Mouse (Mus musculus): ENCODE data around the gene Dmgdh.

Dmgdh gene

DNA sequence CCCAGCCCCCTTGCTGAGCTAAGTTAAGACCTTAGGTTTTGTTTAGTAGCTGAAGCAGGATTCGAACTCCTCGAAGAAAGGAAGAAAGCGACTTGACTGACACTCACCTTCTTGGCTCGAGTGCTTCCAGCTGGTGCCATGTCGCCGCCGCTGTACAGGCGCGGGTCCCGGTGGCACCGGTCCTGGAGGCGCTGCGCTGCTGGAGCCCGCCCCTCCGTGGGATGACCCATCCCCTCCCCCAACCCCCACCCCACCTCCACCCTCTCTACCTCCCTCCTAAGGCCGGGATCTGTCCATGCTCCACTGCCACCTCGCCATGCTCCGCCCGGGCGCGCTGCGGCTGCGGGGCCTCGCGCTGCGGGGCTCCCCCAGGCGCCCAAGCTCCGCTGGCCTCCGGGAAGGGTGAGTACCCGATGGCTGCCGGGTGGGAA, at the start of gene Dmgdh, which contains the start of gene Bhmt2:
Gene Dmgdh (plus strand): TSS at position 303 of the 431 bp plus-strand sequence.
Gene Bhmt2 (minus strand): TSS at position 172 of the 431 bp plus-strand sequence.
- DNase-seq (ENCODE audit: low spot score) = no peak

DNA sequence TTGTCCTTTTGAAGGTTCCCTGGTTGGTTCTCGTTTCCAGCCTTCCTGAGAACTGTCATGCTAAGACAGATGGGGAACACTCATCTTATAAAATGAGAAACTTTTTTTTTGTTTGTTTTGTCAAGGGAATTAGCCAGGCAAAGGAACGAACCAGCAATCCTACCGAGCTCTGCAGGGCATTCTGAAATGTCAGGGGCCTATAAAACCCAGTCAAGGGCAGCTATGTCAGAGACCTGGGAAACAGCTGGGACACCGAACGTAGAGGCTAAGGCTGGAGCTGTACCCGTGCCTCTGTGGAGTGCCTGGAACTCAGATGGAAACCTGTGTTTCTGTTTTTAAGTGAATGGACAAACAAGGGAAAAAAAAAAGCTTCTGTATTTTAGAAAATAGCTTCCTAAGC, 45.4 kb upstream of the Dmgdh start:
- no peak for DNase-seq (ENCODE audit: low spot score)

DNA sequence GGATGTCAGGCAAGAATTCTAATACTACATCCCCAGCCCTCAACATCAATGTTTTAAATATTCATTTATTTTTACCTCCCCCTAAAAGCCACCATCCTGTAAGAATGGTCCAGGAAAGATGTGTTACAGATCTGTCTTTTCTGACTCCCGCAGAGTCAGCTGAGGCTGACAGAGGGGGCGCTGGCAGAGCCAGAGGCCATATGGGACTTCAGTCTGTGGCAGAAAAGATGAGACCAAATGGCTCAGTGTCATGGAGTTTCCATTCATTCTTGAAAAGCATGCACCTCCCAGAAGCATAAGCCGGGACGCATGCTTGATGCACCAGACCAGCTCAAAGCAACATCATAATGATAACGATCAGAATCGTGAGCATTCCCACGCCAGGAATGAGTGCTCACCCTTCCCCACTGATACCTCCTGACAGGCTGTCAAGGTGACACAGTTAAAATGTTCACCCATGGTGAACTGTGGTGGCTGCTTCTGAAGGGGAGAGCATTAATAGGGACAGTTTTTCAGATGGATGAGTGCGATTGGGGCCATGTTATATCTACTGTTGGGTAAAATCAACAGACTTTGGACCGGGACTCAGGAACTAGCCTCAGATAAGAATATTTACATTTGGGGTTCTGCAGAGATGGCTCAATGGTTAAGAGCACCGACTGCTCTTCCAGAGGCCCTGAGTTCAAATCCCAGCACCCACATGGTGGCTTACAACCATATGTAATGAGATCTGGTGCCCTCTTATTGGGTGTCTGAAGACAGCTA, 43.1 kb upstream of the Dmgdh start:
- no peak for DNase-seq (ENCODE audit: low spot score)

DNA sequence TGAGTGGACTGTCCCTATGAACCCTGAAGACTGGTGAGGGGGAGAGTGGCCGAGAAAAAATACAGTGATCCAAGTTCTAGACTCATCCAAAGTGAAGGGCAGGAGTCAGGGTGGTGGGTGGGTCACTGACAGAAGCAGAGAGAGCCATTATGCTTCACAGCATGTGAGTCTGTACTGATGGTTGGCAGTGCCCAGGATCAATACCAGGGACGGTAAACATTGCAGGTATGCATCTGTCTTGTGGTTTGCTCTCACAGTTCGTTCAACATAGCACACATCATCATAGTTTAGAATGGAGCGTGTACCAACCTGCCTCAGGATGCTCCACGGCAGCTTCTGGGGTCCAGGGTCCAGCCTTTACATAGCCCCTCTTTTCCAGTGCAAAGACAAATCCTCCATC, 41.3 kb upstream of the Dmgdh start:
- no peak for DNase-seq (ENCODE audit: low spot score)

DNA sequence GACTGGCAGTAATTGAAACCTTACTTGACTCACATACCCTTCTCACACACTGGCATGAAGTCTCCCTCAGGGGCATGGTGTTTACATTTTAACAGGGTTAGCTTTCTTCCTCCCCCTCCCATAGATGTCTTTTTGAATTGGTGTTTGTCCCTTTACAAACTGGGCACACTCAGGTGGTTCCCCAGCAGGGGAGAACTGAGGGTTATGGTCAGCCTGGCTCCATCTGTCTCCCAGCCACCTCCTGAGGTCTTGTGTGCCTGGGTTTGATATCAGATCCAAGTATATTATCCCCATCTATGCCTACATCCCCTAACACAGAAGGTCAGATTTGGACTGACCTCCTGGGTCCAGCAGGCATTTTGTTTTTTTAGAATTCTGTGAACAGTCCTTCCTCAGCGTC, 37.7 kb upstream of the Dmgdh start:
- no peak for DNase-seq (ENCODE audit: low spot score)

DNA sequence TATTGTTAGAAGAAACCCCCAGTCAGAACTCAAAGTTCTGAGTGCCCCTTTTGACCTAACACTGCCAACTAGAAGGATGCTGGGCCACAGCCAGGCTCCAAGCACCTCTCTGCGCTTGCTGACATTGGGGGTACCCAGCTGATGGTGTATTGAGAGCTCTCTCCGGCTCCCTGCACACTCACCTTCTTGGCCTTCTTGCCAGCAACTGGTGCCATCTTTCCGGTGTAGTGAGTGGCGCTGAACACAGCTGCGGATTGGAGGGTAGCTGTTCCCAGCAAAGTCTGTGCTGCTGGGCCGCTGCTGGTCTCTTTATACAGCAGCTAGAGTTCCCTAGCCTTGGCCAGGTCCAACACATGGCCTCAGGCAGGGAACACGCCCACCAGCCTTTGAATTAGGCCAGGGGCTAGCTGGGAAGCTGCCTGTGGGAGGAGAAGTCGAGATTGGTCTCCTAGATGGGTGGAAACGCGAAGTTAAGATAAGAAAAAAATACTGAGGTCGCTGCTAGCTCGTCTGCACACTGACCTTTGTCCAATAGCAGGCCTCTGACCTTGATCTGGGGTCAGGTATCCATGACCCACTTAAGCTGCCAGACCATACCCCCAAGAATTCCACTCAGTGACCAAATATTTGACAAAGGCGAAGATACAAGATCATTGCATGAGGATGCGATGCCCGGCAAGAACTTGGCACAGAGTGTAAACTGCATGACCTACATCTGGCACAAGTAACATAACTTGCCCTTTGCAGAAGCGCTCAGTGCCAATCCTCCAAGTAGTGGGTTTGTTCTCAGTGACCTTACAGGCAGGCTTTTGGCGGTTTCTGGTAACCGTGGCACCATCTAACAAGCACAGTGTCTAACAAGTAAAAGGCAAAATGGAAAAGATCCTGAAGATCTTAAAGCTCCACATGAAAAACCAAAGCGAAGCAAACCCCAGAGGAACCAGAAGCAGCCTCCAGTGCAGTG, 36.7 kb upstream of the Dmgdh start, which contains the start of gene Bhmt:
Gene Bhmt (minus strand): TSS at position 680 of the 964 bp plus-strand sequence.
- no peak for DNase-seq (ENCODE audit: low spot score)

DNA sequence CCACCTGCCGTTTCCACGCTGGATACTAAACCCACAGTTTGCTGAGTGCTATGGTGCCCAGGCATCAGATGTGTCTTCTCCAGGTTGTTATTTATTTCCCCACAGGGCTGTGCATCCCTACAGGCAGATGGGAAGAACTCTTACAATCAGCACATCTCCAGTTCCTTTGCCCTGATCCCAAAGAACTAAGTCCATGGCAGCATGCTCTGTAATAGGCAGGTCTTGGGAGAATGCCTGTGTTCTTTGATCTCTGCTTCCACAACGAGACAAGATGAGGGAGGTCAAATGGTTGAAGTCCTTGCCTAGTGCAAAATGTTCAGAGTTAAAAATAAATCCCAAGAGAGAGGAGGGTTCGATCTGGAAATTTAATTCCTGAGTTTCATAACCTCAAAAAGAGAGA, 34.6 kb upstream of the Dmgdh start:
- no peak for DNase-seq (ENCODE audit: low spot score)

DNA sequence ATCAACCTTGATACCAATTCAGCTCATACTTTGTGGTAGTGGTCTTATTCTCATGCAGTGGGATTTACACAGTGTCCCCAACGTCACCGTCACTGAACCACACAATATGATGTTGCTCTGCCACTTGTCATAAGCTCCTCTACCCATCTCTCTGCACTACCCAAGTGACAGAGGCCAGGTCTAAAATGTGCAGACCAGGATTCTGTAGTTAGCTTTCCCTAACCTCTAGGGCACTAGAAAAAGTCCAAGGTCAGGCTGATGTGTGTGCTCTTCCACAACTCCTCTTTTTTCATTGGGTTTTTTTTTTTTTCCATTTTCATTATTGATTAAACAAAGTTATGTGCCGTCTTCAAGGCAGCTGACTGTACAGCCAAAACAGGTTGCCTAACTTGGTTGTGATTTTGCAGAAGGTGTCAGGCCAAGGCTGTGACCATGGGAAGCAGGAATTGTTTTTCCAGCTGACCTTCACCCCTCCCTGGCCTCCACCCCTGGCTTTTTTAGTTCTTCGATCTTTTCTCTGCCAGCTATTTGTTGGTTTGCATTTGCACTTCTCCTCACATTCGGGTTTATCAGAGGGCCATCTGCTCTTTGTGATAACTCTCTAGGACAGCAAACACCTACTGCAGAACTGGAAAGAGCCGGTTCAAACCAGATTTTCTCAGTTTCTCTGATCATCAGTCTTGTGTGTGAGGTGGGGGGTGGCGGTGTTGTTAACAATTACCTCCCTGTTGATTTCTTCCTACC, 25.7 kb upstream of the Dmgdh start:
- no peak for DNase-seq (ENCODE audit: low spot score)

DNA sequence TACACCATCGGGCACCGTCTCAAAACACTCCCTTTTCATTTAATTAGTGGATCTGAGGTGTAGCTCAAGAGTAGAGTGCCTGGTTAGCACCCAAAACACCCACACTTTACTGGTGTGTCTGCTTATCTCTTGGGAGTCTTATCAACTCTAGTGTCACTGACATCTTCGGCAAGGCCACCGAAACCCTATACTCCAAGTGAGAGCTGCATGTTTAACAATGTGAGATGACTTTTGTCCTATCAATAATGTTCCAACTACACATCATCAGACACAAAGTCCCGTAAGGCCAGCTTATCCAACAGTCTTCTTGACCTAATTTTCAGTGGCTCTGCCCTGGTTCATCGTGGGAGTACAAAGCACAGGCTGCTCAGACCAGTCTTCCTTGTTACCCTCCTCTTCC, 20.9 kb upstream of the Dmgdh start:
- no peak for DNase-seq (ENCODE audit: low spot score)

DNA sequence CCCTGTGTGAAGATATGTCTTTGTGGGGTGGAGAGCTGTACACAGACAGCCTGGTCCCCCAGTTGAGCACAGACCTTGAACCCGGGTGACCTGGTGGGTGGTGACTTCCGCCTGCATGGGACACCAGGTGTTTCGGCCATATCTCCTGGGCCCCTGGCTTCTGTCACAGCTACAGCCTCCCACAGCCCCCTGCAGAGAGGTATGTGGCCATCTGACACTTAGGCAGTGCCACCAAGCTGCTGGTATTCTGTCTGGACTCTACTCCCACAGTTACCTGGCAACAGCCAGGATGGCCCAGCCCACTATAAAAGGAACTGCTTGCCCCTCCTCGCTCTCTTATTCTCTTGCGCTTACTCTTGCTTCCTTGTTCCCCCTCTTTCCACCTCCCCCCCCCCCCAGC, 16.3 kb upstream of the Dmgdh start:
- DNase-seq (ENCODE audit: low spot score) = no peak

DNA sequence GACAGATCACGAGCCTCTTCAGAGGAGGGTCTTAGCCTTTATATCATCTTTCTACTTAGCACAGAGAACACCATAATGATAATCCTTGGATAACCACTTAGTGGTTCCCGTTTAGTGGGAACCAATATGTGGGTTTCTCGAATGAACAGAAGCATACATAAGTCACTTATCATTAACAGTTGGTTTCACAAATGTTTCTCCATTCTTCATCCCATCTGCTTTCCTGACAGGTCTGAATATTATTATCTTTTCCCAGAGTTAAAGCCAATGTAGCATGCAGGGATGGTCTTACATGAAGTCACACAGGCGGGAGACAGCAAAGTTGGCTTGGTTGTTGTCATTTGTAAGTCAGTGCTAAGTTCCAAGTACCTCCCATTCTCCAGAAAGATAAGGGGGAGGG, 6.6 kb upstream of the Dmgdh start:
- no peak for DNase-seq (ENCODE audit: low spot score)

DNA sequence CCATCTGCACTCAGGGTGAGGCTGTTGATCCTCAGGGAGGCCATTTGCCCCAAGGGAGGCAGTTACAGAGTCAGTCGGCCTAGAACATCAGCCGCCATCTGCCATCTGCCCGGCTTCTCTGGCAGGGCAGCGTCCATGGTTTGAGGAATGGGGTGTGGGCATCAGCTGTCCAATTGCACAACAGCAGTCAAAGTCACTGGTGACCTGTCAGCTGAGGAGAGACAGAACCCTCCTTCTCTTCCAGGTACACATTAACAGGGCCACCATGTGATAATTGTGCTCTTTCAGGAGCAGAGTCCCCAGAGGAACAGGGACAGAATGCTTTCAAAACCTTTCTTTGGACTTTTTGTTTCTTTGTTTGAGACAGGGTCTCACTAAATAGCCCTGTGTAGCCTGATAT, 1.9 kb upstream of the Dmgdh start:
- no peak for DNase-seq (ENCODE audit: low spot score)

DNA sequence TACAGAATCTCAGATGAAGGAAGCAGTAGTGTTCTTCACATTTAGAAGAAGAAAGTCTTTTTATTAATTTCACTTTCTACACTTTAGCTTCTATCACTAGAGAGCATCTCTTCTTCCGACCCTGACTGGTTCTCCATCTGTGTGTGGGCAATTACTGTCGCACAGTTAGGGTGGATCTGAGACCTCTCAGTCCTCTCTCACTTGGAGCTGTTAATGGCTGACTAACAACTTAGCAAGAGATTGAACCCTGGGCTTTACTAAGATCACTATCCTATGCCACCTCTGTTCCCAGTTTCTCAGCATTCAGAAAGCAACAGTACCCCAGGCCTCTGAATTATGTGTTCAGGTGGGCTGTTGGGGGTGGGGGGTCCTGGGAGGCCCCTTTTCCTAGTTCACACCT, 937 bp upstream of the Dmgdh start:
- DNase-seq (ENCODE audit: low spot score) = no peak

DNA sequence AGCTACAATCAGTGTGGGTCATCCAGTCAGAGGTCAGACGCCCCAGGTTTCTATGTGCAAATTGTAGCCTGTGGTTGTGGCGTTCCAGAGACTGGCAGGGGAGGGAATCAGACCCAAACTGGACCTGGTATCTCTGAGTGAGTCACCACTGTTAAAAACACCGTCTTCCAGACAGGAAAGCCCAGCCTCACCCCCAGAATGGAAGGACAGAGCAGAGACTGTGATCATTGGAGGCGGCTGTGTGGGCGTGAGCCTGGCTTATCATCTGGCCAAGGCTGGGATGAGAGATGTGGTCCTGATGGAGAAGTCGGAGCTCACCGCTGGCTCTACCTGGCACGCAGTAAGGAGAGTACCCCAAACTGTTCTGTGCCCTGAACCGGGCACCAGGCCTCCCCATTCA, 2.6 kb downstream of the Dmgdh start:
- DNase-seq (ENCODE audit: low spot score) = no peak

DNA sequence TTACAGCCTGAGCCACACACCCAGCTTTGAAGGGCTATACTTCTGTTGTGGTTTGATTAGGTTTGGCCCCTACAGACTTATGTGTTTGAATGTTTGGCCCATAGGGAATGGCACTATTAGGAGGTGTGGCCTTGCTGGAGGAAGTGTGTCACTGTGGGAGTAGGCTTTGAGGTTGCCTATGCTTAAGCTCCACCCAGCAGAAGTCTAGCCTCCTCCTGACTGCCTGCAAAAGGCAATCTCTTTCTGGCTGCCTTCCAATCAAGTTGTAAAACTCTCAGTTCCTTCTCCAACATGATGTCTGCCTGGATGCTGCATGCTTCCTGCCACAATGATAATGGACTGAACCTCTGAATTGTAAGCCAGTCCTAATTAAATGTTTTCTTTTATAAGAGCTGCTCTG, 9.1 kb downstream of the Dmgdh start:
- no peak for DNase-seq (ENCODE audit: low spot score)

DNA sequence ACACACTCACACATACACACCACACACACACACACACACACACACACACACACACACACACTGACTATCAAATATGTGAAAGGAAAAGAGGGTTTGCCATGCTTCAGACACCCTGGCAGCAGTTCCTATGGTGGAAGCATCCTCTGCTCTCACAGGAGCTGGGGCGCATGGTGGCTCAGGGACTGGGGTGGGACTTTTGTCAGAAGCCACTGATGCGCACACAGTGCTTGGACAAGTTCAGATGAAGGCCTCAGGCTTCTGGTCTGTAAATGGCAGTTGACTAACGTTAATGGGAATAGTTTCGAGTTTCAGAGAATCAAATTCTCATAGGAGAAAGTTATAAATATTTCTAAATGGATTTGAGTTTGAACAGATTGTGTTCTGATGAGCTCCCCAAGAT, 11.0 kb downstream of the Dmgdh start:
- DNase-seq (ENCODE audit: low spot score) = no peak

DNA sequence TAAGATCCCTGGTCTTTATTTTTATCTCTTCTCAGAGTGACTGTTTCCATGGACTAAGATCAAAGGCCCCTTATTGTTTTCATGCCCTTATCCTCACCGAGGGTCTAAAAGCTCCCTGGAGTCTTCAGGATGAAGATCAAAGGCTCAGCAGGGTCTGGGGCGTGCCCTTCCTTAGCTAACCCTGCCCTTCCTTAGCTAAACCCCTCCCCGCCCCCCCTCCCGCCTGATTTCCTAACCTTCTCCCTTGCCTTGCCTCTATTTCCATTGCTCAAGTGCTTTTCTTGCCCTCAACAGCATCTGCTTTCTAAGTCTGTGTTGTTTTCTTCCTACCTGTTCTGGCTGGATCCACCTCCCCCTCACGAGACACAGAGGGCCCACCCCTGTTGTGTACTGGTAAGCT, 13.1 kb downstream of the Dmgdh start:
- no peak for DNase-seq (ENCODE audit: low spot score)

DNA sequence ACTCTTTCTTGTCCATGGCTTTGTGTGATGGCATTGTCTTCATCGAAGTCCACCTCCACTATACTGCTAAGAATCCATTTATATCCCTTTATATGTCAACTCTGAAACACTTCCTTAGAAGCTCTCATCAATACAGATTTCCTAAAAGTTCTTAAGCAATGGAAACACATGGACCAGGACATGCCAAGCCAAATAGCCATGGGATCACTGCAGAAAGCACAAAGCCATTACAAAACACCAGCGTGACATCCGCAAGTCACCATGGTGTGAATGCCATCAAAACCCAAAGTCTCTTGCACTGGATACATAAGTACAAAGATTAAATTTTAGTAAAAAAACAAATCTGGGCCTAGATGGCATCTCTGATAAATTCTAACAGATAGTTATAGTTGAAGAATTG, 15.3 kb downstream of the Dmgdh start:
- DNase-seq (ENCODE audit: low spot score) = no peak

DNA sequence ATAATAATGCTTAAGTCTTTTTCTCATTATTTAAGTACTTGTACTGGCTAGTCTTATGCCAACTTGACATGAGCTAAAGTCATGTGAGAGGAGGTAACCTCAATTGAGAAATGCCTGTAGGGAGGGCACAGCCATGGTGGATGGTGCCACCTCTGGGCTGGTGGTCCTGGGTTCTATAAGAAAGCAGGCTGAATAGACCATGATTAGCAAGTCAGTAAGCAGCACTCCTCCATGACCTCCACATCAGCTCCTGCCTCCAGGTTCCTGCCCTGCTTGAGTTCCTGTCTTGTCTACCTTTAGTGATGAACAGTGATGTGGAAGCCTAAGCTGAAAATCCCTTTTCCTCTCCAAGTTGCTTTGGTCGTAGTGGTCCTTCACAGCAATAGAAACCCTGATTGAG, 16.6 kb downstream of the Dmgdh start:
- no peak for DNase-seq (ENCODE audit: low spot score)

DNA sequence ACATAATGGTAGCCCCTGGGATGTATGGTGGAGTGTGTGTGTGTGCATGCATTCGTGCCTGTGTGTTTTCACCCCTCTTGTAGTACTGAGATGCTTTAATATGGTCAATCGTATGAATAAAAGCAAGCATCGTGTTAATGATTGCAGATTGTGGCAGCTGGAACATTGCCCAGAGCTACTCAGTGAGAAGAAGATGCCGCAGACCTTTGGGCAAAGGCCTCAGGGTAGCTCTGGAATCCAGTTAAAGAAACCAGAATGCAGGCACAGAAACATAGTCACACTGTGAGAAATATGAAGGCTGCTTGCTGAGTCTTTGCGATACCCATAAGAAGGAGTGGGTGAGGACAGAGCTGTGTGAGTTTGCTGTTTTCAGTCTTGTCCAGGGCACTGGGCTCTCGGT, 24.6 kb downstream of the Dmgdh start:
- no peak for DNase-seq (ENCODE audit: low spot score)

DNA sequence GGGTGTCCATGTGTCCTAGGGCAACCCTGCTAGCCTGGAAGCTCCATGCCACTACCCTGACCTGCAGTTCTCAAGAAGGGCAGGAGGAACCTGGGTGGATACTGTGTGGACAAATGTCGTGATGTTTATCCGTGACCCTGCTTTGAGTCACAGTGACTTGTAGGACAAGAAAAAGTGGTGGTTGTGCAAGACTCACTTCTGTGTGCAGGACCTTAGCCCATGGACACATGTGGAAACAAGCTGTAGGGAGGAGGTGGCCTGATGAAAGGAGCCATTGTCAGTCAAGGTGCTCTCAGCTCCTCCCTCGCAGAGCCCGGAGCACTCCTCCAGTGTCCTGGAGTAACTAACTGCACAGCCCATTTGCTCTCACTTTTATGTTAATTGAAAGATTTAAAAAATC, 31.5 kb downstream of the Dmgdh start:
- no peak for DNase-seq (ENCODE audit: low spot score)

DNA sequence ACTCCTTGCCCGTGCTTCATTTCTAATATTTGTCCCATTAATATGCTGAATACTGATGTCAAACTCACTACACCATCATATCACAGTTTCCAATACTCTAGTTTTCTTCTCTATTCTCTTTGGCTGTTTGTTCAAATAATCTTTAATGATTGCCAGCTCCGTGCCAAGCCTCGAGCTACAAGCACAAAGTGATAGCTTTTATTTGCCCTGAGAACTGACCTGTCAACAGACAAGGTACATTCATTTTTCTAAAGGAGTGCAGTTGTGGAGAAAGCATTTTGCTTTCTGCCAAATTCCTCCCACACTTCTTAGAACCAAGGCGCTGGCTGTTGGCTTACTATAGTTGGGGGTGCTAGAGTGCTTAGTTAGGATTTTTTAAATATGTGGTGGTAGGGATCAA, 33.0 kb downstream of the Dmgdh start:
- DNase-seq (ENCODE audit: low spot score) = no peak

All from spleen, adult 12 weeks (tissue).